Mouse (Mus musculus) megakaryocyte-erythroid progenitor cell, adult 5-6 weeks (primary cell): ENCODE data around the gene Ccdc173. TPM values are rescaled to one million over a fixed set of nuclear protein-coding genes. Genes with fewer than 3 reads are reported as not detected.
"Not testable (repeated sequence)": the region's sequence is repeated elsewhere in the genome, so short reads cannot be mapped to it uniquely, and the experiment has no call there.

Experiments
- ATAC-seq: replicated peaks from 2 replicates; pipeline ENCODE4 v1.8.0; 2016; ENCODE audit warnings: mild to moderate bottlenecking, inconsistent platforms; ENCODE audit not compliant: severe bottlenecking, poor library complexity, low FRiP score, low TSS enrichment
- total RNA-seq, 2 experiments: library from RNA; stranded (forward) in 1 of 2; stranded (reverse) in 1 of 2; fragments of 200-1000, 215-1000 nt in 1 of 2; fragments of >200 nt in 1 of 2; fragmentation: Nextera tagmentation in 1 of 2; gene quantifications; 2 replicates each; pipeline ENCODE4 v1.2.3; 2014 to 2017

Ccdc173 gene
- total RNA-seq (2014; fragmentation: Nextera tagmentation) (0.89 and 3.2 TPM in 2 replicates), total RNA-seq (2017) (1.0 and 1.1 TPM in 2 replicates)

DNA sequence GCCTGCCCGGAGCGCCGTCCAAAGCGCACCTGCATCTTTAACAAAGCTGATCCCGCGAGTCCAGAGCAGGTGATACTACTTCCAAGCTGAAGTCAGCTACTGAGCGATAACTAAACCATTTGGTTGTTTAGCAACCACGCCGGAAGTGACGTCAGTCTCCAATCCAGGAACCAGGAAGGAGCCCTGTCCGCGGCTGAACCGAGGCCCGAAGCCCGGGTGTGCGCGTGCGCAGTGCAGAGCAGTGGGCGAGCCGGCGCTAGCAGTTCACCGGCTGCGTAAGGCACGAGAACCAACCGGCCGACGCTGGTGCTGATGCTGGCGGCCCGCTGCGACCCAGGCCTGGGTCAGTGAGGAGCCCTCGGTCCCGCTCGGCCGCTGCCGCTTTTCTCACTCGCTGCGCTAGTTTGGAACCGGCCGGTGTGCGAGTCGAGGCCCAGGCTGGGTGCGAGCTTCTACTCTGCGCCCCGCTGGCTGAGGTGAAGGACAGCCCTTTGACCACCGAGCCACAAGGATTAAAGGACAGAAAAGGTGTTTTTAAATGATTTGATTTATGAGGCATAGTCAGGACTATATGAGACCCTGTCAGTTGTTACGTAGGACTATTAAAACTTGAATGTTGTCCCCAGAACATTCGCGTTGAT lies at the start of gene Ccdc173, which contains the start of gene Phospho2:
Gene Ccdc173, minus strand, starts transcription at position 147 of the 641 bp plus-strand sequence.
Gene Phospho2, plus strand, starts transcription at position 195 of the 641 bp plus-strand sequence.
- ATAC-seq, result peak; percentile 92

DNA sequence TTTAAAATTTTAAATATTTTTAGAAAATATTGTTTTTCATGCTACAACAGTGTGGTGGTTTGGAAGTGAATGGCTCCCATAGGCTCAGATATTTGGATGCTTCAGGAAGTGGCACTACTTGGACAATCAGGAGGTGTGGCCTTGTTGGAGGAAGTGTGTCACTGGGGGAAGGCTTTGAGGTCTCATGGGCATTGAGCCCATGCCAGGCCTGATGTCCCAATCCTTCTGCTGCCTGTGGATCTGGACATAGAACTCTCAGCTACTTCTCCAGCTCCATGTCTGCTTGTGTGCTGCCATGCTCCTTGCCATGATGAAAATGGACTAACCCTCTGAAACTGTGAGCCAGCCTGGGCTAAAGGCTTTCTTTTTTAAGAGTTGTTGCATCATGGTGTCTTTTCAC lies 49.3 kb upstream of the Ccdc173 start:
- no peak for ATAC-seq

DNA sequence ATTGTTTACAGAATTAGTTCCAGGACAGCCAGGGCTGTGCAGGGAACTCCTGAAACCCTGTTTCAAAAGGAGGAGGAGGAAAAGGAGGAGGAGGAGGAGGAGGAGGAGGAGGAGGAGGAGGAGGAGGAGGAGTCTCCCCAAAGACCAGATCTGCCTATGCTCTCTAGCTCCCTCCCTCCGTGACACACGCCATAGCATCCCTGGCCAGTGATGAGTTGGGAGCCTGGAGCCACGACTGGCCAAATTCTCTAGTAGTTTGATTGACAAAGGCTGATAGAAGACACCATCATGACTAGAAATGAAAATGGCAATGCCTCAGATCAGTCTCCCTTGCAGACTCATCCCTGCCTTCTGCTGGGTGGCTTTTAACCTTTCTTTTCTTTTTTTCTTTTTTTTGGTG lies 48.6 kb upstream of the Ccdc173 start:
- ATAC-seq, result peak; percentile 77

GRCm38 (mm10) chr2:69837244-69837967 lies 48.0 kb upstream of the Ccdc173 start:
- ATAC-seq, result peak; percentile 50; the same call in 1 of the 2 replicates

DNA sequence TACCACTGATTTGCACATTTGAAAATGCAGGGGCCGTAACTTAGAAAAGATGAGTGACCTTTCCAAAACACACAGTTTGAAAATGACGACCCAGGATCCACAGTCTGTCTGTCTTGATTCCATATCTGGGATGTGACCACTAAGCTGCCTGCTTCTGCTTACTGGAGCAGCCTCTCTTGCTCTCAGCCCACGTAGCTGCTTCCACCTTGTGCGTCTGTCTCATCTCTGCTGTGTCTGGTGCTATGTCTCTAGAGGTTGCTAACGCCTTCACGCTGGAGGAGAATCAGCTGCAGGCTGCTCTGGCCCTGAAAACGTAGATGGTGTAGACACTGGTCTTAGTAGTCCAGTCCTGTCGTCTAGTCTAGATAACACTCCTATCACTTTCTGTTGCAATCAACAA lies 40.7 kb upstream of the Ccdc173 start:
- peak; percentile 32; the same call in 1 of the 2 replicates for ATAC-seq

GRCm38 (mm10) chr2:69829680-69830079 lies 40.3 kb upstream of the Ccdc173 start:
- ATAC-seq, result peak; percentile 85

DNA sequence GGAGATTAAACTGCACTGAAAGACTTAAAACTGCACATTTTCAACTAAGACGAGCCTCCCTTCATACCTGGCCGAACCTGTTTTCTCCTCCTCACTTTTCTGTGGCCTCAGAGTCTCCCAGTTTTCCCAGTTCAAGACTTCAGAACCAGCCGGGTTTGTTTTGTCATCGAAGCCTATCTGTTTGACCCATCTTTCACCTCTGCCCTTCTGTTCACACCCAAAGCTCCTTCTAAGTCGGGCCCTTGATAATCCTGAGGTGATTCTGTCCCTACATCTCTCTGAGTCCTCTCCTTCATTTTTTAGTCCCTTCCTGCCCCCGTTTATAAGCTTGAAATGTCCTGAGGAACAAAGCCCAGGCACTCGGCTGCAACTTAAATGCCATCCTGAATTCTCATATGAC lies 38.7 kb upstream of the Ccdc173 start:
- ATAC-seq, result no peak

- ATAC-seq, result no peak
These were observed 37.0 kb upstream of the Ccdc173 start for GRCm38 (mm10) chr2:69826380-69826779.

DNA sequence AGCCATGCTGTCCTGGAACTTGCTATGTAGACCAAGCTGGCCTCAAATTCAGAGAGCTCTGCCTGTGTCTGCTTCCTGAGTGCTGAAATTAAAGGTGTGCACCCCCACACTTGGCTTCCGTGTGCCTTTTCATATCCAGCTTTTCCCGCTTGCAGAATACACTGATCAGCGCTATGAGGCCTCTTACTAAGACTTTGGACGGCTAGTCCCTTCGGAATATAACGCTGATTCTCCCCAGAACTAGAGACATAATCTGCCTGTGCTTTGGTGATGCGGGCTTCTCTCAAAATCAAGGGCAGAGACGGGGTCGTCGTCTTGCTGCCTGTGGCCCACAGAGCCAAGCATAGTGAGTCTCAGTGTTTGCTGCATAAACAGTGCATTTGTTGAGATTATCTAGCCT lies 36.5 kb upstream of the Ccdc173 start:
- no peak for ATAC-seq

GRCm38 (mm10) chr2:69823129-69823677 lies 33.8 kb upstream of the Ccdc173 start:
- no peak for ATAC-seq

- ATAC-seq, result 0 out of 2 replicates have a peak, but pooled peaks have one; percentile 32
These were observed 33.2 kb upstream of the Ccdc173 start for GRCm38 (mm10) chr2:69822361-69823128.

- ATAC-seq, result peak; percentile 32
These were observed 32.3 kb upstream of the Ccdc173 start, which contains the start of gene Klhl23 for GRCm38 (mm10) chr2:69821711-69822110. Klhl23 (plus strand) TSS chr2:69821944.

DNA sequence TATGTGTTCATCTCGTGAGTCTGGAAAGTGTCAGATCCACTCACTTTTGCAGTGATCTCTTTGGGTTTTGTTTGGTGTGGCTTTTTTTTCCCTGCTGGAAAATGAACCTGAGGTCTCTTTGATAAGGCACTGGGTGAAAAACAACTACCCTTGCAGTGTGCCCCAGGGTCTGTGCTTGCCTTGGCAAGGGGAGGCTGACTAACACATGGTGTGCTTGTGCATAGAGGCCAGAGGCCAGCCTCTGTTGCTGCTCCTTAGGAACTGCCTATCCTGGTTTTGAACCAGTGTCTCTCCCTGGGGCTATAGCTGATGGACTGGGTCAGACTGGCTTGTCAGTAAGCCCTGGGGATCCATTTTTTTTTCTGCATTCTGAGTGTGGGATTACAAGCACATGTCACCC lies 30.8 kb upstream of the Ccdc173 start:
- no peak for ATAC-seq

DNA sequence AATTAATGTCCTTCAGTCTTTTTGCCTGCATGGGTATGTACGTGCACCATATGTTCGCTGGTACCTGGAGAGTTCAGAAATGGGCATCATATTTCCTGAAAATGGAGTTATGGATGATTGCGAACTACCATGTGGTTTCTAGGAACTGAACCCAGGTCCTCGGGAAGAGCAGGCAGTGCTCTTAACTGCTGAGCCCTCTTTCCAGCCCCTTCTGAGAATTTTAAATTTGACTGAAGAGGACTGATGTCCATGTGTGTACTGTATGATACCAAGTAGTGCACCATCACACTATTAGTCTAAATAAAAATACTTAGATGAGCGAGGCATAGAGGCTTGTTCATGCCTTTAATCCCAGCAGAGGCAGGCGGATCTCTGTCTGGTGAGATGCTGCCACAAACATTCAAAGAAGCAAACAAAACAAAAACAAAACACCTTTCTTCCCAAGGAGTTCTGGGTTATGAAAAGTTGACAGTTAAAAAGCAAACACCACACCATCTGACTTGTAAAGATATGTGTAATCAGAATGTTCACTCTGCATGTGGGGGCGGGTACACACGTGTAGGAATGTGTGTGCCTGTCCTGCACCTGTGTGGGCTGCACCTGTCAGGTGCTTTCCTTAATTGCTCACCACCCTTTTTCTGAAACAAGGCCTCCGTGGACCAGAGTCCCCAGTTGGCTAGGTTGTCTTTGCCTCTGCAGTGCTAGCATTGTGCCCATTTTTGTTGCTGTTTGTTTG lies 29.1 kb upstream of the Ccdc173 start:
- ATAC-seq, result peak; percentile 64

GRCm38 (mm10) chr2:69816575-69816974 lies 27.2 kb upstream of the Ccdc173 start:
- ATAC-seq, result peak; percentile 75

DNA sequence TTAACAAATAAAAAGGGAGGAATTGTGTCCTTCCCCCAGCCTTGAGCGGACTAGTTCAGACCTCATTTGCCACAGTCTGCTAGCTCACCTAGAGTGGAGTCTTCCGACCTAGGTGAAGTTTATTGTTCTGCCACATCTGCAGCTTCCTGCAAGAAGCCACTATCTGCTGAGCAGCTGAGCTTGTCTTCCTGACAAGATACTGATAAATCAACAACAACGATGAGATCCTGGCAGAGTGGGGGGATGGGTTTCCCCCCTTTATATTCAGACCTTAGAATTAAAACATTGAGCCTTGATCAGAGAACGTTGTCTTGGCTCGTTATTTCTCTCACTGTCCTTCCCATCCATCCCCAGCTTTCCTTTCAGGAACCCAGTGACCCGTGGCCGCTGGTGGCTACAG lies 22.0 kb upstream of the Ccdc173 start:
- ATAC-seq, result not testable (repeated sequence)

DNA sequence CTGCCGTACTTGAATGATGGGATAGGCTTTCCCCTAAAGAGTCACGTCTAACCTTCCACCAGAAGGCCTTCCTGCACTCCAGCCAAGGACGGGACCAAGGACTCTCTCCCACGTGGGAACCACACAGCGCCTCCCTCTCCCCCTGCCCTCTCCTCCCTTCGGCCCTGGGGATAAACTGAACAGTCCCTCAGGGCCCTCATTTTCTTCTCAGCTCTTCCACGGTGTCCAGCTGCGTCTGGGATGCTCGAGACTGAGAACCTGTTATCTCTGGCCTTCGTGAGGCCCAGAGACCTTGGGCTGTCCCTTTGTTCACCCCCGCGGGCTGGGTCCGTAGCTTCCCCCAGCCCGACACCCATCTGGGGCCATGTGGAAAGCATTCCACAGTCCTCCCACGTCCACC lies 20.8 kb upstream of the Ccdc173 start:
- ATAC-seq, result no peak

- not testable (repeated sequence) for ATAC-seq
These were observed 15.3 kb upstream of the Ccdc173 start for GRCm38 (mm10) chr2:69804663-69805062.

DNA sequence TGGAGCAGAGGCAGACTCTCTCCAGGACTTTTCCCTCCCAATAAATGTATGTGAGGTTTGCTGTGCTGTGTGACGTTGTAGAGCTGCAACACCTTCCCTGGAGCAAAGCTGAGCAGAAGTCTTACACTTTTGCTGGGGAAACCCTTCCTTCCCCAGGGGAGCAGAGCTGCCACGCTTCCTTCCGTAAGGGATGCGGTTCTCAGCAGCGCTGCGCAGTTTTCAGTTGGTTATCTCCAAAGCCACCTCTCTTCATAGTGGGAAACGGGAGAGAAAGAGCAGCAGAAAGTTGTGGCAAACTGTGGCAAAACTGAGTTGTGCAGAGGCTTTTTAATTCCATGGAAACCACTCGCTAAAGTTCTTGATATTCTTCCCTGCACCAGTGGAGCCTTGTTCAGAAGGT lies 14.4 kb upstream of the Ccdc173 start:
- ATAC-seq, result no peak
